Mouse (Mus musculus): ENCODE results near the gene Chad. TPM values are rescaled to one million over a fixed set of nuclear protein-coding genes. Genes with fewer than 3 reads are reported as not detected.

Chad gene
- polyA plus RNA-seq, 1 experiment from 2014 or later = 0.94 TPM

DNA sequence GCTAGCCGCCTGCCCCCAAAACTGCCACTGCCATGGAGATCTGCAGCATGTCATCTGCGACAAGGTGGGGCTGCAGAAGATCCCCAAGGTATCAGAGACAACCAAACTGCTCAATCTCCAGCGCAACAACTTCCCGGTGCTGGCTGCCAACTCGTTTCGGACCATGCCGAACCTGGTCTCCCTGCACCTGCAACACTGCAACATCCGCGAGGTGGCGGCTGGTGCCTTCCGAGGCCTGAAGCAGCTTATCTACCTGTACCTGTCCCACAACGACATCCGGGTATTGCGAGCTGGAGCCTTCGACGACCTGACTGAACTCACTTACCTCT lies 268 bp downstream of the Chad start:
- peak; percentile 15 for DNase-seq (ENCODE audit: low spot score)

DNA sequence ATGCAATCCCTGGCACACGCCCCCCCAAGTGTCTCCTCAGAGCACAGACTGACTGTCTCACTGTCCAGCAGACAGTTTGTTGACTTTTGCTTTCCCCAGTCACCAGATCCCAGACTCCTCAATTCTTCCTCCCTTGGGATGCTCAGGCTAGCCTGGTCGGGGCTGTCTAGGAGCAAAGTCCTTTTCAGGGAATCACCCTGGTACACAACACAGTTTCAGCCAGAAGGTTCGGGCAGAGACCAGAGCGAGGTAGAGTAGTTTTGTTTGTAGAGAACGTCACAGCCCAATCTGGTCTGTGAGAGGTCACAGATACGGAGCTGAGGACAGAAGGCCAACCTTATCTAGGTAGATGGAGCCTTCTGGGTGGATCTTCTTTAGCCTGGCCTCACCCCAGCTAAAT lies 1.7 kb downstream of the Chad start:
- DNase-seq (ENCODE audit: low spot score) = no peak

DNA sequence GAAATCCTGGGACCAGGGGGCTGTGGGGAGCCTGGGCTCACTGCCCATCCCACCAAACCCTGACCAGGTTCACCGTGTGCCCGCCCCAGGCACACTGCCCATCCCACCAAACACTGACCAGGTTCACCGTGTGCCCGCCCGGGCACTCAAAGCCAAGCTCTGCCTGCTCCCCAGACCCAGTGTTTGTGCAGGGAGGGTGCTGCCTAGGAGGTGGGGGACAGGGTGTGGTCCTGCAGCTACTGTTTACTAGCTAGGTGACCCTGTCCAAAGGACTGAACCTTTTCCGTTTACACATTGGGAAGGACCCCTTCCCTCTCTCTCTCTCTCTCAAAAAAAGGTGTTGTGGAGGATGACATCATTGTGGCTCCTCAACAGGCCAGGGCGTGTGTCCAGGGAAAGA lies 2.5 kb downstream of the Chad start:
- DNase-seq (ENCODE audit: low spot score) = no peak

DNA sequence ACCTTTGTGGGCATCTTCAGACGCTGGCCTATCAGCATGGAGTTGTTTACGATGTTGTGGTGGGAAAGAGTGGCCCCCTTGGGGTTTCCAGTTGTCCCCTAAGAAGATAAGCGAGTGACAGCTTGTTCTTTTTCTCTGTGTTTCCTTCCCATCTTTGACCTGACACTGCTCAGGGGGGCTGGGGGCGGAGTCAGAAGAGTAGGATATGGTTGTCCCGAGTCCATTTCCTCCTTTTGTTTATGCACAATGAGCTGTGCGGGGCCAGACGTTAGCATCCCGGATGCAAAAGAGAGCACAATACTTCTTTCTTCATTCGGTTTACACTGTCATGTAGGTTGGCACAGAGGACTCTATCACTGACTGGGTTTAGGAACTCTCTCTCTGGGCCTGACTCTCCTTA lies 5.8 kb downstream of the Chad start:
- DNase-seq (ENCODE audit: low spot score) = peak; percentile 82

DNA sequence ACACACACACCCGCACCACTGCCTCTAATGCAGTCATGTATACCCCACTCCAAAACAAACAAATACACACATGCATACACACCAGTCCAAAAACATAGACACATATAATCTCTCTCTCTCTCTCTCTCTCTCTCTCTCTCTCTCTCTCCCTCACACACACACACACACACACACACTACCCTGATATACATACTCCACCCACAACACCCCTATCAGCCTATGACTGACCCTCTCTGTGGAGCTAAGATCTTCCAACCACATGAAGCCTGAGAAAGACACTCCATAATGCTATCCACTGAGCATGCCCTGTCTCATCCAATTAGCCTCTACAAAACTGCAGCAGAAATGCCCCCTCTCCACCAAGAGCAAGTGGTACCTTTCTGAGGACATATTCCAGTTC lies 7.0 kb downstream of the Chad start:
- no peak for DNase-seq (ENCODE audit: low spot score)

DNA sequence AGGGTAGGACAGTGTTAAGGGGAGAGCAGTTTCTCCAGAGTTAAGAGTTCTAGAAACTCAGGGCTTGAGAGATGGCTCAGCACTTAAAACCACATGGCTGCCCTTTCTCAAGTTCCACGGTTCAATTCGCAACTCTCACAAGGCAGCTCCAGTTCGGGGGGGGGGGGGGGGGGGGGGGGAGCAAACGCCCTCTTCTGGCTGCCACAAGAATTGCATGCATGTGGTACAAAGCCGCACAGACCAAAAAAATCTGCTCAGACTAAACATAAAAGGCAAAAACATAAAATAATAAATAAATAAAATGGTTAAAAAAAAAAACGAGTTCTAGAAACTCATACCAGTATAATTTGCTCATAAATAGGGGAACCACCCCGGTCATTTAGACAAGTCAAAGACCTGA lies 9.7 kb downstream of the Chad start:
- DNase-seq (ENCODE audit: low spot score) = no peak

DNA sequence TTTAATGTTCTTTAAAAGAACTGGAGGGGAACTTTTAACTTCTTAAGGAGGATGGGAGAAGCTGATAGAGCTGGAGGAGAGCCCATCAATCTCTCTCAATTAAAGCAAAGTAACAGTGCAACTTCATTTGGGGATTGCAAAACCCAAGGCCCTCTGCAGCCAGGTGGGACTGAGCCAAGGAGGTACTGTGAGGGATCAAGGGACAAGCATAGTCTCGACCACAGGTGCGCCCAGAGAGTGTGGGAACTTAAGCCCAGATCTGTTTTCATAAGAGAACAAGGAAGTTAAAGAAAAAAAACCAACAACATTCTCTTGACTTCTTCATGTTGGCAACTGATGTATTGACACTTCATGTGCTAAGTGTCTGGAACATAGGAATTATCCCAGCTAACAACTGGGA lies 10.2 kb downstream of the Chad start:
- no peak for DNase-seq (ENCODE audit: low spot score)

DNA sequence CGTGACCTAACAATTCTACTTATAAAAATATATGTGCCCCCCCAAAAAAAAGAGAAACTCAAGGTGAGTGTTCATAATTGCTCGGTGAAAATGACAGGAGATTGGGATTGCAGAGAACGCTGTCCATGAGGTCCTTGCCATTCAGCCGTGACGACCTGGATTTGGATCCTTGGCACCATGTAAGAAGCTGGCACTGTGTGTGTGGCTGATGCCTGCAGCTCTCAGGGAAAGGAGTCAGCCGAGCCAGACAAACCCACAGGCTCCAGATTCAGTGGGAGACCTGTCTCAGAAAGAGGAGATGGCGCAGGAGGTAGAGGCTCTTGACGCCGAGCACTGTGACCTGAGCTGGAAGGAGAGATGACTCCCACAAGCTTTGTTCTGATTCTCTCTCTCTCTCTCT lies 11.5 kb downstream of the Chad start:
- no peak for DNase-seq (ENCODE audit: low spot score)

DNA sequence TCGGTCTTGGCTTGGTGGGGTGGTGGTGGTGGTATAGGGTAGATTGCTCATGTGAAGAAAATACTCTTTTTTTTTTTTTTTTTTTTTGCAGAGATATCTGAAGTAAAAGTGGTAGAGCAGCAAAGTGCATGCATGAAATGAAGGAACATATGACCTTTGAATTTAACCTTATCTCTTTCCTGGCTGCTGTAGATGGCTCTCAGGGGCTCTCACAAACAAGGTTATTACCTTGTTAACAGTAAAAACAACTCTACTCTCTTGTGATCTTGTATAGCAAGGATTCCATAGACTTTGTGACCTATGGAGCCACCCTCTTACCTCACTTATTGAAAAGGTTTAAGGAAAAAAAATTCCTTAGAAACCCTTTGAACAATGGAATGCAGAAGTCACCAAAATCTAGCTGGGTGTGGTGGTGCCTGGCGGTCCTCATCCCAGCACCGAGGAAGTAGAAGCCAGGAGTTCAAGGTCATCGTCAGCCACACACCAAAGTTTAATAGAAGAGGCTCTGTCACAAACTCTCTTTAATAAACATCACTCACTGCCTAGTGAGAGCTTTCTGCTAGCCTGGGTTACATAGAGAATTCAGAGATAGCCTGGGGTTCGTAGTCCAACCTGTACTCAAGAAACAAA lies 15.4 kb downstream of the Chad start:
- DNase-seq (ENCODE audit: low spot score) = no peak

DNA sequence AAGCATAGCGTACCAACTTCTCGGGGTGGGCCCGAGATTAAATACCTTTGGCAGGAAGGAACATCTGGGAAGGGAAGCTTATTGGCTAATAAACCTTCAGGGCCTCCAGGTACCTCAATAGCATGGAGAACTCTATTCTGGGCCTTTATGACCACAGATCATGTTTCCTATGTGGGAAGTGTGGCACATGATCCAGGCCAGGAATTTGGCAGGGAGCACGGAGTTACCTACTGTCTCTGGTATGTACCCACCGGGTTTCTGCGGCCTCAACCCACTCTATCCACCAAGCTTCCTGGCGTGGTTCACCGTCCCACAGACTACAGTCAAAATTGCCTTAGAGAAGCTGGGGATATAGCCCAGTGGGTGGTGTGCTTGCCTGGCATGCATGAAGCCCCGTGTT lies 20.2 kb downstream of the Chad start:
- DNase-seq (ENCODE audit: low spot score) = no peak

DNA sequence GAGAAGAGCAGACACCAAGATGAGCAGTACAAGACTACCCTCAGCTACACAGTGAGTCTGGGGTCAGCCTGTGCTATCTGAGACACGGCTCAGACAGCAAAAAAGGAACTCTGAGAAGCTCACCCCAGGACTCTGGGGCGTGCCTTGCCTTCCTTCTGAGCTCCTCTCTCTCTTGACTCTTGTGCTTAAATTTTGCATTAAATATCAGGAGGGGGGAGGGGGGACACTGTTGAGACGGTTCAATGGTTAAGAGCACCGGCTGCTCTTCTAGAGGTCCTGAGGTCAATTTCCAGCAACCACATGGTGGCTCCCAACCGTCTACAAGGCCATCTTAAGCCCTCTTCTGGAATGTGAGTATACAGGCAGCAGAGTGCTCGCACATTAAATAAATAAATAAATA lies 22.7 kb downstream of the Chad start:
- DNase-seq (ENCODE audit: low spot score) = no peak

DNA sequence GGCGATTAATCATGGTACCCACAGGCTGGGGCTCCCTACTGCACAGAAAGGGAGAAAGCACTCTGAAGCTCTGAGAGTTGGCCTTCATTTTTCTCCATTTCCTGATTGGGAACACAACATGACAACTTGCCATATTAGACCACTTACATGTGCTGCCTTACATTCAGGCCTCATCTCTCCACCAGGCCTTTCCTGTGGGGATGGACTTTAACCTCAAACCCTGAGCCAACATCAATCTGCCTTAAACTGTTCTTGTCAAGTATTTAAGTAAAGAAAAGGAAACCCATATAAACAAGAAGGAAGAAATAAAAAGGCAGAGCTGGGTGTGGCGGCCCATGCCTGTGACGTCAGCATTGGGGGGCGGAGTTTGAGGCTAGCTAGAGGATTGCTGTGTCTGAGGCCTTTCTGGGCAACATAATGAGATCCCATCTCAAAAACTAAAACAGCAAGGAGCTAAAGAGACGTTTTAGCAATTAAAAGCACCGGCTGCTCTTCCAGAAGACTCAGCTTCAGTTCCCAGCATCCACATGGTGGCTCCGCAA lies 31.5 kb downstream of the Chad start:
- peak; percentile 30 for DNase-seq (ENCODE audit: low spot score)

DNA sequence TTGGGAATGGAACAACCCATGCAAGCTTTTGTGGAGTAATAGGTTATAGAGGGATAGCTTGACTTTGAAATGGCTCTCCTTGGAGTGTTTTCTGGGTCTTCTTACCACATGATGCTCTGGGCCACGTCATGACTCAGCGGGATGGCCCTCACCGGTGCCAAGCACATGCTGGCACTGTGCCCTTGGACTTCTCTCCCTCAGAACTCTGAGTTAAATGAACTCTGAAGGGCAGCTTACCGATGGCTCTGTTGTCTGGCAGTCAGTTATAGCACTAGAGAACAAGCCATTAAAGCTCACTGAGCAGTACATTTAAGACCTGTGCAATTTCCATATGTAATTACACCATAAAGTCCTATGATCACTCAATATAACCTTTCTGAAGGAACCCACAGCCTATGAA lies 32.5 kb downstream of the Chad start:
- no peak for DNase-seq (ENCODE audit: low spot score)

DNA sequence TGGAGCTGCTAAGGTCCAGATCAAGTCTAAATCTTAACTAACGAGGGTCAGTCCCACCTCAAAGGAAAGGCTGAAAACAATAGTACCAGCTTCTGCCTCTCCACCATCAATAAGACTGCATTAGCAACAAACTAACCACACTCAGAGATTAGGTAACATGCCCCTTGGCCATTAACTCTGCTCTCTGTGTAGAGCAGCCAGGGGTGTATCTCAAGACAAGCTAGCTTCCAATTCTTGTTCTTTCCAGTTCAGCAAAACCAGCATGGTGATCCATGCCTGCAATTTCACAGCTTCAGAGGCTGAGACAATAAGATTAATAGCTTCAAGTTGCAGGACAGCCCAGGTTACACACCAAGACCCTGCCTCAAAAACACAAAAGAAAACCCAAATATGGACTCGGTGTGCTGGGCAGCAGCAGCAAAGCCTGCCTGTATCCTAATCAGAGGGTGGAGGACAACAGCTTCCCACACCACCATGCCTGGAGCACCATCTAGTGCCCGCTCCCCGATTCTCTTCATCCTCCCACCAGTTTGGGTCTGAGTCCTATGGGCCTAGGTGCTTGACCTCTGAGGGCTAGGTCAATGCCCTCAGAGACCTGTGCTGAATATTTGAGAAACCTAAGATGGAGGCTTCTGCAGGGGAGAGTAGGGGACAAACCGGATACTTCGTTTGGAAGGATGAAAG lies 33.7 kb downstream of the Chad start:
- no peak for DNase-seq (ENCODE audit: low spot score)

DNA sequence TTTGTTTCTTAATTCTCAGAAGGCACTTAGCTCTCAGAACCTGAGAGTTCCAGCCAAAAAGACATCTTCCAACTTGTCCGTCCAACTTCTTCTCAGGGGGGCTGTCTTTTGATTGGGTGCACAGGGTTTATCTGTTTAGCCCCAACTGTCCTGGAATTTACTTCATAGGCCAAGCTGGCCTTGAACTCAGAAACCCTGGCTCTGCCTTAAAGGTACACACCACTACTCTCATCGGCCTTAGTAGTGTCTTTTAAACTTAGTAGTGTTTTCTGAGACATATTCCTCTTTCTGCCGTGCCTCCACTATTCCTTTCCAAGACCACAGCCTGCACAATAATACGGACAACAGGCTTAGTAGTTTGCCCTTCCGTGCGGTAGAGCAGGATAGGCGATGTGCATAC lies 35.6 kb downstream of the Chad start:
- no peak for DNase-seq (ENCODE audit: low spot score)

DNA sequence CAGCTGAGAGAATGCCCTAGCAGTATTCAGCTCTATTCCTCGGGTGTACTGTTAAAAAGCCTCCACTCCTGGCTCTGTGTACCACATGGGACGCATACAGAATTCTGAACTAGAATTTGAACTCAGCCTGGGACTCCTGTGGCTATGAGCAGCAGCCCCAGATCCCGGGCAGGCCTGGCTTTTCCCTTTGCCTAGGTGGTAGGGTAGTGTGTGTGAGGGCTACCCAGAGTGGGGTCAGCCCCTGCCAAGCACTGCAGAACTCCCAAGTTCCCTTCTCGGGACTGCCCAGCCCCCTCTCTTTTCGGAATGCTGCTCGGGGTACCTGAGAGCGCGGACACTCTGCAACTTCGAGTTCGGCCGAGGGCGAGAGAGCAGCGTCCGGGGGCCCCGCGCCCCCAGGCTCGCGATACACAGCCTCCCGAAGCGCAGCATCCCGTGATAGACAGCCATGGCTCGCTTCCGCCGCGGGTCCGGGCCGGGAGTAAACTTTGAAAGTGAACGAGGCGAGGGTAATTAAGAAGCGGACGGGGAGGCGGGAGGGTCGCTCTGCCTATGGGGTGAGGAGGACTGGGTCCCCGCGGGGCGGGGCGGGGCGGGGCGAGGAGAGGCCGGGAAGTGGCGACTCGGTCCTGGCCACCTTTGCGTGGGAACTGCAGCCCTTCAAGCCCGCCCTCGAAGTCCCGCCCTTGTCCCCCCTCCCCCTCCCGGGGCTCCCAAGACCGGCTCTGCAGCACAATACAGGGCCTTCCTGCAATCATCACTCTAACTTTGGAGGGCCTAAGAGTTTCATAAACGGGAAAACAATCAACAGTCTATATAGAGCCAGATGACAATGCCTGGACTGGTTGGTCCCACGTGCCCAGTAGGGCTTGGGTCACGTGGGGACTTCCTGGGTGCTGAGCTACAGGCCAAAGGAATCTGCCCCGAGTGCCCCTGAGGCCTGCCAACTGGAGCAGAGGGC lies 36.8 kb downstream of the Chad start, which contains the start of gene Acsf2:
Acsf2 (minus strand) TSS at position 551 of the 961 bp plus-strand sequence.
- DNase-seq (ENCODE audit: low spot score) = peak; percentile 46

DNA sequence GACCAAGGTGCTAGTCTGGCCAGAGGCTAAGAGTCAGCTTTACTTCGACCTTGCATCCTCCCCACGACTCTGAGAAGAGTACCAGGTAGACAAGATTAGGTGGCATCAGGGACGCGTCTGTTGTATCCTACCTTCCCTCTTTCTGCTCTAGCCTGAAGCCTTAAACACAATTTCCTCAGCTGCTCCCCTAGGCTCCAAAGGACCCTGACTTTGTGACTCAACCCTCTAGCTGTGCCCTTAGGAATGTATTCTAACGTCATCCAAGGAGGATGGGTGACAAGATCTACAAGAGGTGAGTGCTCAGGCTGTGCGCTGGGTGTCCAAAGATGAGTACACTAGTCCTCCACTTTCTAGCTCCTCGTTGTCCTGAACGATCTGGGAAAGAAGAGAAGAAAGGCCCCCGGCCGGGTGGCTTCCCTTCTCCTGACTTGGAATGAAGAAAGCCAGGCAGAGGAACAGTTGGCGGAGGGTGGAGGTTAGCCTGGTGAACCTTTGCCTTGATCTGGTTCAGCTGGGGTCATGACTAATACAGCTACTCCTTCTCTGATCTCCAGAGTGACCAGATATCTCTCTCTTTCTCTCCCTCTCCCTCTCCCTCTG lies 37.6 kb downstream of the Chad start:
- DNase-seq (ENCODE audit: low spot score) = no peak

DNA sequence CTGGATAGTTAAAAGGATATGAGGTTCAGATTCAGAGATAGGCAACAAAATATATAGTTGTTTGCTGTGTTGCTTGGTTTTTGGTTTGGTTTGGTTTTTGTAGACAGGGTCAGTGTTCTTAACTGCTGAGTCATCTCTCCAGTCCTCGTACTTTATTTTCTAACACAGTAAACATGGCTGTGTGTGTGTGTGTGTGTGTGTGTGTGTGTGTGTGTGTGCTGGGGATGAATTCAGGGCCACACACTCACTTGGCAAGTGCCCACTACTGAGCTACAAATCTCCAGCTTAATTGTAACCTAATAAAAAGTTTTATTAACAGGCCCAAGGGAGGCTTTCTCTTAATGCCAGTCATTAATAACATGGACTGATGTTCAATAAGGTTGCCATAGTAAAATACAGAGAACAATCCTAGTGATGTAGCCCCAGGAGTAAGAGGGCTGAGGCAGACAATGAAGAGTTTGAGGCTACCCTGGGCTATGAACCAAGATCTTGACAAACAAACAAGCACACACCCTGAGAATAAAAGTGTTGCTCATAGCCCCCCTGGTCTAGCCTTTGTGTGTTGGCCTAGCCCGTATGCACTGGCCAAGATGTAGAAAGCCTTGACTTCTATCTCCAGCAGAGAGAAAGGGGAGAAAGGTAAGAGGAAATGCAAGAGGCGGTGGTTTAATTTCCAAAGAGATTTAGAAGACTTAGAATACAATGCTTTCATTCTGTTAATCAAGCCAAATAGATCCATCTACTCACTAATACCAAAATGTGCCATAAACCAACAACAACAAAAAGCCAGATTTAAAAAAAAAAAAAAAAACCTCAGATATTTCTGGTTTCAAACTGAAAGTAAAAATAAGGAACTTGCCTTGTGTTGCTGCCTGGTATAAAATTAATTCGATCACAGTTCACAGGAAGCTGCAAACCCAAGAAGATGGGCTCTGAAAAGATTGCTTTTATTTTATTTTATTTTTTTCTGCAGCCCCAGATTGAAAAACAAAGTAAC lies 46.2 kb downstream of the Chad start:
- DNase-seq (ENCODE audit: low spot score) = no peak

DNA sequence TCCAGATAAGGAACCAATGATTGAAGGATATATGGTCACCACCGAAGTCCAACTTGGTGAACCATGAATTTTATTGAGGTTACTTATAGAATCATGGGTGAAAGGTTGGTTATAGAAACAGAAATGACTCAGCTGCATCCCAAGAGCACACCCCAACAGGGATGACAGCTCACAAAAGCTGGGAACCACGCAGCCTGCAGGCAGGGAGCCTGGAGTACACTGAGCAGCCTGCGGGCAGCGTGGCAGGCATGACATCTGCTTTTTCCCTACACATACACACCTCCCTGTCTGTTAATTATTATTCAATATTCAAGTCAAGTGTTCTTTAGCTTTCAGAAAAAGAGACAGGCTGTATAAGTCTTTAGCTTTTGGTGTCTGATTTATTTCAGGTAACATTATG lies 49.8 kb downstream of the Chad start:
- no peak for DNase-seq (ENCODE audit: low spot score)

DNA sequence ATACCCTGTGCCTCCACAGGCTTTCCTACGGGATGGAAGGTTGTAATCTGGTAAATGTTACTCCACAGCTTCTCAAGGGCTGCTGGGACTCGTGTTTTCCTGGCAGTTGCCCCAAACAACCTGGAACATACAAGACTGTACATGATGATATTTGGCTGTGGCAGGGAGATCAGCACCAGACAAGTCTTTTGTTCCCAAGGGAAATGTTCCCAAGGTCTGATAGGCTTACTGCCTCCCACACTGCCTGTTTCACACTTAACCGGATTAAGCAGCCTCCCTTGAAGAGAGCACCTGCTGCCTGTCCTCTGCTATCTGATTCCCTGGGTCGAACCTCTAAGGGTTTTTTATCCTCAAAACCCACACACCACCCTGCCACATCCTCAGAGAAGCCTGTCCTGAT lies 50.6 kb downstream of the Chad start:
- DNase-seq (ENCODE audit: low spot score) = no peak

All from thymus, postnatal 0 days (tissue).